Comparison of ENCODE assay signal across 8 mouse cellular contexts in the genomic region with DNA sequence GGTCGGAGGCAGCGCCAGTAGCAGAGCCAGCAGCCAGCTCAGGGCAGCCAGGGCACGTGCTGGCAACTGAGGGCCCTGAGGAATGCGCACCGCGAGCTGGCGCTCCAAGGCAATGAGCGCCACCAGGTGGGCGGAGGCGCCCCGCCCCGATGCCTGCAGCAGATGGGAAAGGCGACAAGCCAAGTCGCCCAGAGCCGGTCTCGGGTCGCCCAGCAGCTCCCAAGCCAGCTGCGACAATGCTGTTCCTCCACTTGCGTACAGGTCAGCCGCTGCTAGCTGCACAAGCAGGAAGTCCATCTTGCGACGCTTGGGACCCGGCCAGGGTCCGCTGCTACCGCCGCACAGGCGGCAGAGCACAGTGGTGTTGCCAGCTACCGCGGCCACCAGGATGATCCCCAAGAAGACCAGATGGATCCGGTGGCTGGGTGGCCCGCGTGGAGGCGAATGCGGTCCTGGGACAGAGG. TPM values are rescaled to one million over a fixed set of nuclear protein-coding genes. Genes with fewer than 3 reads are reported as not detected.
DNase-seq lines count a peak whose midpoint lies in the region; ATAC-seq lines count a peak whose summit lies in the region.

No protein-coding gene starts in this region.

- no peaks in the 10 kb centered on the region for H3K36me3 ChIP-seq in intestine, embryonic 16.5 days (ENCODE audit: control insufficient read depth, insufficient read depth, low read length)

- peak overlapping the region; percentile 44 for H3K9ac ChIP-seq in intestine, embryonic 16.5 days (ENCODE audit: low read depth, low read length)

- WGBS in intestine, embryonic 16.5 days = under 1% methylated on average over 34 of the region's 34 CpGs

- peak overlapping the region; percentile 54 for H3K4me3 ChIP-seq in intestine, embryonic 16.5 days (ENCODE audit: low read length)

- H3K9me3 ChIP-seq in intestine, embryonic 16.5 days (ENCODE audit: control insufficient read depth, low read length) = no peaks in the 10 kb centered on the region

- H3K4me2 ChIP-seq in intestine, embryonic 16.5 days (ENCODE audit: low read depth, low read length) = peak overlapping the region; percentile 98

- peaks cover 11% of the 10 kb centered on the region for H3K4me1 ChIP-seq in intestine, embryonic 16.5 days (ENCODE audit: control insufficient read depth, insufficient read depth, low read length)

- intact Hi-C loops in left cerebral cortex, postnatal 36 days (cut with DNase I) = no loop called here

- peaks cover 32% of the 10 kb centered on the region for H3K27me3 ChIP-seq in intestine, embryonic 16.5 days (replicated peaks; ENCODE audit: control insufficient read depth, insufficient read depth, low read length)

- peak; percentile 65 for DNase-seq in adrenal gland, postnatal 25 days
- DNase-seq in embryo, embryonic 9.5 days (ENCODE audit: extremely low spot score) = peak; percentile 80
- peak; percentile 23 to 35 for DNase-seq in gastrocnemius, postnatal 4 days (ENCODE audit: low spot score in 2 of 2)
- DNase-seq in left cerebral cortex, postnatal 36 days (ENCODE audit: low spot score in 2 of 2) = peak; percentile 78 to 83
- DNase-seq in mesoderm, embryonic 11.5 days (ENCODE audit: low read depth, low spot score) = peak; percentile 82
- DNase-seq in right cerebral cortex, postnatal 14 days = peak; percentile 66
- peak; percentile 69 for DNase-seq in yolk sac, embryonic 10.5 days (ENCODE audit: low spot score)

- no peak overlapping the region for H3K27ac ChIP-seq in intestine, embryonic 16.5 days (ENCODE audit: low read length)

- ATAC-seq in intestine, embryonic 16.5 days = peak; percentile 91

RNA-seq across cellular contexts. Expression of a gene that starts 0.5 kb away (rescaled TPM):
- total RNA-seq in adrenal gland, postnatal 25 days (2021) = 0.15 TPM in 1 of 2 replicates, not detected in the other
- total RNA-seq in gastrocnemius, postnatal 4 days (2021) = not detected
- 0.26 and 0.28 TPM in 2 replicates for polyA plus RNA-seq in intestine, embryonic 16.5 days (2015; fragmentation: Nextera tagmentation; extraction: Ambion mirVana)
- 1 to 10 TPM; 2.9 to 4.8 TPM for total RNA-seq in left cerebral cortex, postnatal 36 days (2021)

RNA-seq across cellular contexts. Expression of a gene that starts 37.8 kb away (rescaled TPM):
- 27.7 and 30.7 TPM in 2 replicates for total RNA-seq in adrenal gland, postnatal 25 days (2021)
- 10 to 100 TPM; 10.1 to 13.3 TPM for total RNA-seq in gastrocnemius, postnatal 4 days (2021)
- polyA plus RNA-seq in intestine, embryonic 16.5 days (2015; fragmentation: Nextera tagmentation; extraction: Ambion mirVana) = 14.7 and 18.1 TPM in 2 replicates
- total RNA-seq in left cerebral cortex, postnatal 36 days (2021) = 10 to 100 TPM; 18.6 to 19.3 TPM

RNA-seq across cellular contexts. Expression of a gene that starts 42.2 kb away (rescaled TPM):
- total RNA-seq in adrenal gland, postnatal 25 days (2021) = 8.0 and 11.2 TPM in 2 replicates
- total RNA-seq in gastrocnemius, postnatal 4 days (2021) = 1 to 10 TPM; 5.4 to 6.9 TPM
- polyA plus RNA-seq in intestine, embryonic 16.5 days (2015; fragmentation: Nextera tagmentation; extraction: Ambion mirVana) = 3.8 and 4.7 TPM in 2 replicates
- total RNA-seq in left cerebral cortex, postnatal 36 days (2021) = 1 to 10 TPM; 4.5 to 5.3 TPM

RNA-seq across cellular contexts. Expression of a gene that starts 42.2 kb away (rescaled TPM):
- total RNA-seq in adrenal gland, postnatal 25 days (2021) = 33.6 and 34.1 TPM in 2 replicates
- total RNA-seq in gastrocnemius, postnatal 4 days (2021) = 10 to 100 TPM; 17.5 to 19.4 TPM
- 7.7 and 8.4 TPM in 2 replicates for polyA plus RNA-seq in intestine, embryonic 16.5 days (2015; fragmentation: Nextera tagmentation; extraction: Ambion mirVana)
- total RNA-seq in left cerebral cortex, postnatal 36 days (2021) = 10 to 100 TPM; 16.4 to 24.1 TPM

Comparison
In these comparisons a context has a peak if more than half of its experiments do, and no peak if none do; other contexts are left out.
1. DNase-seq: peak in every context shown above with its lines; median percentile 82 in mesoderm, embryonic 11.5 days; 80 in left cerebral cortex, postnatal 36 days; 80 in embryo, embryonic 9.5 days; 69 in yolk sac, embryonic 10.5 days; 66 in right cerebral cortex, postnatal 14 days; 65 in adrenal gland, postnatal 25 days; 29 in gastrocnemius, postnatal 4 days.